Mouse (Mus musculus) midbrain, embryonic 11.5 days (tissue): ENCODE data around the gene Prr19. TPM values are rescaled to one million over a fixed set of nuclear protein-coding genes. Genes with fewer than 3 reads are reported as not detected.
A peak's percentile ranks its signal among the peaks of the same experiment; 100 is the strongest.

Source experiments
- ATAC-seq: fragments of 200-750 bp; cut with Nextera tagmentation; 2 replicates; pipeline ENCODE4 v1.8.0; 2017; ENCODE audit warnings: moderate TSS enrichment, moderate library complexity; ENCODE audit not compliant: low FRiP score
- DNase-seq: peaks from one replicate; pipeline ENCODE4 v3.0.0; 2015; ENCODE audit warnings: low spot score; ENCODE audit errors: missing footprints
- H3K27ac ChIP-seq: fragments of 300-500 bp; sonication (generic); 2 replicates; pipeline ENCODE4 v1.5.1; 2014; ENCODE audit warnings: low read depth, low read length
- H3K27me3 ChIP-seq: fragments of 300-500 bp; sonication (generic); 2 replicates; pipeline ENCODE4 v1.6.1; 2014; ENCODE audit warnings: mild to moderate bottlenecking, low read length, moderate library complexity, mixed read lengths; ENCODE audit not compliant: control insufficient read depth, insufficient read depth
- H3K36me3 ChIP-seq: fragments of 300-500 bp; sonication (generic); 2 replicates; pipeline ENCODE4 v1.6.1; 2014; ENCODE audit warnings: mild to moderate bottlenecking, low read length, moderate library complexity, mixed read lengths; ENCODE audit not compliant: control insufficient read depth, insufficient read depth
- H3K4me1 ChIP-seq: fragments of 300-500 bp; sonication (generic); 2 replicates; pipeline ENCODE4 v1.6.1; 2014; ENCODE audit warnings: low read length; ENCODE audit not compliant: control insufficient read depth, insufficient read depth
- H3K4me2 ChIP-seq: fragments of 300-500 bp; sonication (generic); 2 replicates; pipeline ENCODE4 v1.6.1; 2014; ENCODE audit warnings: mild to moderate bottlenecking, moderate library complexity
- H3K4me3 ChIP-seq: fragments of 300-500 bp; sonication (generic); 2 replicates; pipeline ENCODE4 v1.5.1; 2014; ENCODE audit warnings: low read depth, low read length
- H3K9ac ChIP-seq: fragments of 300-500 bp; sonication (generic); 2 replicates; pipeline ENCODE4 v1.6.1; 2014; ENCODE audit warnings: low read length
- H3K9me3 ChIP-seq: fragments of 300-500 bp; sonication (generic); 2 replicates; pipeline ENCODE4 v1.6.1; 2016; ENCODE audit warnings: low read length; ENCODE audit not compliant: control insufficient read depth
- whole genome bisulfite sequencing: fragments of 180-500 bp; shearing (Covaris S2); extraction: QIAGEN DNeasy Blood & Tissue Kit; methylation state at CpG from one replicate; pipeline ENCODE4 v1.1.7; 2014; 5-methylcytosine and 5-hydroxymethylcytosine counted together
- polyA plus RNA-seq: library from polyadenylated mRNA; unstranded; fragments of >200 nt; fragmentation: Nextera tagmentation; extraction: Ambion mirVana; gene quantifications from 2 replicates; pipeline ENCODE4 v1.2.1, GENCODE M21; 2014

Prr19 gene
- polyA plus RNA-seq, 1 experiment from 2014 or later = 1.2 TPM

DNA sequence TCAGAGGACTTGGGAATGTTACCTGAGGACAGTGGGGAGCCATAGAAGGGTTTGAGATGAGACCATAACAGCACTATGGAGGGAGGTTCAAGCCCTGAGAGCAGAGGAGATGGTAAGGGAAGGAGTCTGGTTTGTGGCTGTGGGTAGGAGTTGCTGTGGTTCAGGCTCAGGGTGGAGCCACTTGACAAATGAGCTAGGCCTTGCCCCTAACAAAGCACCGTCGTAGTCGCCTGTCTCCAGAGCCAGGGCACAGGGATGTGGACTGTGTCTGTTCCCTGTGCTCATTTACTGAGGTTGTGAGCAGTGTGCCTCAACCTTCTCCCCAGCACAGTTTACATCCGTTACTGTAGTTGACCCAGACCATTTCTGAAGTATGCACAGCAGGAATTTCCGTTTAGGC, 26.6 kb upstream of the Prr19 start:
- DNase-seq (peak; percentile 59), ATAC-seq (no peak)
- Histone ChIP-seq H3K27me3 (no peaks in the 10 kb centered on the region), H3K36me3 (peaks cover 4% of the 10 kb centered on the region; the same call in 1 of the 2 replicates), H3K4me3 (no peak overlapping the region), H3K27ac (no peak overlapping the region), H3K9ac (no peak overlapping the region; the same call in 1 of the 2 replicates), H3K4me2 (no peak overlapping the region), H3K4me1 (peaks cover 15% of the 10 kb centered on the region), H3K9me3 (no peaks in the 10 kb centered on the region)
- 72% methylated on average over 5 of the region's 5 CpGs for WGBS

- Histone ChIP-seq H3K9me3 (no peaks in the 10 kb centered on the region), H3K4me2 (no peak overlapping the region), H3K27me3 (no peaks in the 10 kb centered on the region), H3K4me3 (no peak overlapping the region), H3K9ac (no peak overlapping the region), H3K4me1 (peaks cover 16% of the 10 kb centered on the region), H3K27ac (no peak overlapping the region), H3K36me3 (peaks cover 4% of the 10 kb centered on the region; the same call in 1 of the 2 replicates)
- 93% methylated on average over 3 of the region's 3 CpGs for WGBS
- ATAC-seq (no peak), DNase-seq (no peak)
Observed at GRCm38 (mm10) chr7:25274996-25275395, 26.2 kb upstream of the Prr19 start.

GRCm38 (mm10) chr7:25275555-25276298, 25.5 kb upstream of the Prr19 start:
- H3K9ac ChIP-seq = peak overlapping the region; percentile 1; the same call in 1 of the 2 replicates
- H3K27ac ChIP-seq = no peak overlapping the region
- peak; percentile 73 for DNase-seq

GRCm38 (mm10) chr7:25277405-25277804, 23.8 kb upstream of the Prr19 start:
- ATAC-seq (no peak), DNase-seq (no peak)
- Histone ChIP-seq H3K4me2 (no peak overlapping the region), H3K27me3 (no peaks in the 10 kb centered on the region), H3K9ac (peak overlapping the region; percentile 86; the same call in 1 of the 2 replicates), H3K27ac (no peak overlapping the region), H3K36me3 (0 out of 2 replicates have a peak, but pooled peaks cover 2% of the 10 kb centered on the region), H3K9me3 (no peaks in the 10 kb centered on the region), H3K4me3 (no peak overlapping the region), H3K4me1 (peaks cover 34% of the 10 kb centered on the region)
- 91% methylated on average over 4 of the region's 4 CpGs for WGBS

More at GRCm38 (mm10) chr7:25275555-25276298, 25.5 kb upstream of the Prr19 start:
- H3K4me2 ChIP-seq = no peak overlapping the region
- H3K4me1 ChIP-seq = peaks cover 23% of the 10 kb centered on the region
- WGBS = 65% methylated on average over 9 of the region's 9 CpGs
- H3K36me3 ChIP-seq = peaks cover 4% of the 10 kb centered on the region; the same call in 1 of the 2 replicates
- ATAC-seq = no peak
- H3K9me3 ChIP-seq = no peaks in the 10 kb centered on the region
- no peaks in the 10 kb centered on the region for H3K27me3 ChIP-seq
- H3K4me3 ChIP-seq = no peak overlapping the region

GRCm38 (mm10) chr7:25277998-25278340, 23.2 kb upstream of the Prr19 start:
- H3K27me3 ChIP-seq = no peaks in the 10 kb centered on the region
- ATAC-seq (no peak), DNase-seq (no peak)
- peak overlapping the region; percentile 61 for H3K4me3 ChIP-seq
- no peaks in the 10 kb centered on the region for H3K9me3 ChIP-seq
- peak overlapping the region; percentile 97 for H3K27ac ChIP-seq
- H3K4me2 ChIP-seq = peak overlapping the region; percentile 89
- H3K9ac ChIP-seq = peak overlapping the region; percentile 86; the same call in 1 of the 2 replicates
- 21% methylated on average over 4 of the region's 4 CpGs for WGBS
- no peaks in the 10 kb centered on the region for H3K36me3 ChIP-seq
- peaks cover 35% of the 10 kb centered on the region for H3K4me1 ChIP-seq

DNA sequence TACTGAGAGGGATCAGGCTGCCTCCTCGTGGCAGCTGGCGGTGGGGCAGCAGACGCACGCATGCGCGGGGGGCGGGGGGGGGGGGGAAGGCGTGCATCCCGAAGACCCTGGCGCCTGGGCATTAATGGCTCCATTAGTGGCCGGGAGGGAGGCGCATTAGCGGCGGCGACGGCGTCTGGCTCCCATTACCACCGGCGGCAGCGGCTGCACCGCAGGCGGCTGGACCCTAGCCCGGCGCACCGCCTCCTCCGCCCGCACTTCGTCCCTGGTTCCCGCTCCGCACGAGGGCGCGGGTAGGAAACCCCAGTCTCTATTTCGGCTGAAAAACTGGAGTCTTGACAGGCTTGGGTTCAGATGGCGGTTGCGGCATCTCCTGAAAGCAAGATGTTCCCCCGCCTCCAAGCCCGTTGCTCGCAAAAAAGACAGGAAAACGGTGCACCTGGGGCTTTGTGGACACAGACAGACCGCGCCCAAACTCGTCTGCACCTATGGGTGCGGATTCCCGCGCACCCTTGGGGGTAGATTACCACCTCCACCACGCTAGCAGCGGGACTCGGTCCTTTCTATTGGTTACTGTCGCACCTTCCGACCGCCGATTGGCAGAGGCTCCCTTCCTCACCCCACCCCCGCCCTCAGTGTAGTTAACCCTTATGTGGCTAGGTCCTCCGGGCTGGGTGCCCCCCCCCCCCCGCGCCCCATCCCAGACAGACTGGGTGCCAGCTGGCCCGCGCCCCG, 22.7 kb upstream of the Prr19 start:
- DNase-seq (peak; percentile 98), ATAC-seq (peak; percentile 53)
- peak overlapping the region; percentile 89 for H3K4me2 ChIP-seq
- no peaks in the 10 kb centered on the region for H3K36me3 ChIP-seq
- H3K4me3 ChIP-seq = peak overlapping the region; percentile 61
- peak overlapping the region; percentile 97 for H3K27ac ChIP-seq
- 0% methylated on average over 47 of the region's 60 CpGs for WGBS
- H3K9ac ChIP-seq = peak overlapping the region; percentile 86
- H3K4me1 ChIP-seq = peaks cover 40% of the 10 kb centered on the region
- no peaks in the 10 kb centered on the region for H3K9me3 ChIP-seq
- no peaks in the 10 kb centered on the region for H3K27me3 ChIP-seq

DNA sequence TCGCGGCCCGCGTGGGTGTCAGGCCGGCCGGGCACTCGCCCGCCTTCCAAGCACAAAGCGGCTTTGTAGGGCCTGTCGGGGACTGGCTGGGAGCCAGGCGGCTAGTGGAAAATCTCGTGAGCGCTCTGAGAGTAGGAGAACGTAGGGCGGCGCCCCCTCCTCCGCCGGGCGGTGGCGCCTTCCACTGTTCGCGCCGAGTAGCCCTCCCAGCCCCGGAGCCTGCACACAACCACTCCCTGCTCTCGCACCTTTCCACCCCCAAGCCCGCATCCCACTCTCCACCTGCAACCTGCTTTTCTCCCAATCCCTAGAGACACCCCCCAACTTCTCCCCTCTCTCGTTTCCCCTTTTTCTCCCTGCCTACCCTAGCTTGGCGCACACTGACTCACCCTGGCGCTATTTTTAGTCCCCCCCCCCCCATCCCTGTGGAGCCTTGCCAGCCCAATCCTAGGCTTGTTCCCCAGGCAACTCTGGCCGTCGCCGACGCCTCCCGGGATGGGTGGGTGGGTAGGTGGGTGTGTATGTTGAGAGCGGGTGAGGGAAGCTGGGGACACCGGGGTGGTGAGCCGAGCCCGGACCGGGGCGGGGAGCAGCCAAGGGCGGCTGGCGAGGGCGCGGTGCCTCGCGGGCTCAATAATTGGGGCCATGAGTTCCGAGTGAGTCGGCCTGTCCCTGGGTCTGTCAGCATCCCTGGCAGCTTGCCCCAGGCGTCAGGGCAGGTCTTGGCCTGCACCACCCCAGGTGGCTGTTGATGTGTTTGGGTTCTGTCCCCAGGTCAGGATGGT, 21.9 kb upstream of the Prr19 start:
- ATAC-seq (peak; percentile 56), DNase-seq (peak; percentile 98)
- Histone ChIP-seq H3K36me3 (no peaks in the 10 kb centered on the region), H3K4me3 (peak overlapping the region; percentile 61), H3K4me2 (peak overlapping the region; percentile 89), H3K27me3 (no peaks in the 10 kb centered on the region), H3K9me3 (no peaks in the 10 kb centered on the region), H3K9ac (peak overlapping the region; percentile 86), H3K27ac (peak overlapping the region; percentile 97), H3K4me1 (peaks cover 48% of the 10 kb centered on the region)
- under 1% methylated on average over 45 of the region's 49 CpGs for WGBS

DNA sequence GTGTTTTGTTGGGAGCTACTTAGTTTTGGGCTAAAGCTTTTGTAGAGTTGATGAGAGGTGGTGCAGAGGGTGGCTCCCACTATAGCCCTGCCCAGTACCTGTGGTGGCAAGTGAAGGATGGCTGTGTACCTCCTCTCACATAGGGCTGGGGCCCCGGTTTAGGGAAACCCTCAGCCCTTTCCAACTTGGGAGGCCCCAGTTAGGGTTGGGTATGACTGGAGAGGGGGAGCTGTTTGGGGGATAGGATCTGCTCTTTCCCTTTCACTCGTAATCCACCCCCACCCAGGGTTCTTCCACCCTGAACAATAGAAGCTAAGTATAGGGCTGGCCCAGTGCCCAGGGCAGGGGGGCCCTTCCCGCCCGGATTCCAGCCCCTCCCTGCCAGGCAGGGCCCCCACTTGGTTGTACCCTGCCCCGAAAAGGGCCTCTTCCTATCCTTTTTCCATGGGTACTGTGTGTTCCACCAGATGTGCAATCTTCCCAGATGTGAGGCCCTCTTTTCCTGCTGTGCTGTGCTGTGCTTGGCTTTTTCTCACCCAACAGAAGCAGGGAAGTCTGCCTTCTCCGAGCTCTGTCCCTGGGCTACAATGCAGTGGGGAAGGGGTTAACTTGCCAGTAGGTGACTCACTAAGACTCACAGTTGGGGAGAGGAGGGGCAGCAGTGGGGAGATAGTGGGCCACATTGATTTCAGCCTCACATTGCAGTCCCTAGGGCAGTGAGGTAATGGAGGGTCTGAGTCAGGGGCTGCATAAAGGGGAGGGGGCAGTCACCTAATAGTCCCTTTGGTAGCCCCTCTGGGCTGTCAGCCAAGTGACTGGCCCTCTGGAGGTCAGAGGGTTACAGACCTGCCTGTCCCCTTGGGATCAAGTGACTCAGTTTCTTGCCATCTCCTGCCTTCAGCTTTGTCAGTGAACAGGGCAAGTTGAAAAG, 21.1 kb upstream of the Prr19 start:
- Histone ChIP-seq H3K9me3 (no peaks in the 10 kb centered on the region), H3K9ac (peak overlapping the region; percentile 86), H3K4me1 (peaks cover 53% of the 10 kb centered on the region), H3K4me2 (peak overlapping the region; percentile 89), H3K27me3 (no peaks in the 10 kb centered on the region), H3K36me3 (peaks cover 2% of the 10 kb centered on the region), H3K4me3 (peak overlapping the region; percentile 61), H3K27ac (peak overlapping the region; percentile 97)
- WGBS = 2% methylated on average over 6 of the region's 6 CpGs
- peak; percentile 3; the same call in 1 of the 2 replicates for ATAC-seq
- DNase-seq = peak; percentile 93
